Mouse (Mus musculus): Measurements from ENCODE around the gene Mdfic.
"Not testable (repeated sequence)": the region's sequence is repeated elsewhere in the genome, so short reads cannot be mapped to it uniquely, and the experiment has no call there.

Gene Mdfic

DNA sequence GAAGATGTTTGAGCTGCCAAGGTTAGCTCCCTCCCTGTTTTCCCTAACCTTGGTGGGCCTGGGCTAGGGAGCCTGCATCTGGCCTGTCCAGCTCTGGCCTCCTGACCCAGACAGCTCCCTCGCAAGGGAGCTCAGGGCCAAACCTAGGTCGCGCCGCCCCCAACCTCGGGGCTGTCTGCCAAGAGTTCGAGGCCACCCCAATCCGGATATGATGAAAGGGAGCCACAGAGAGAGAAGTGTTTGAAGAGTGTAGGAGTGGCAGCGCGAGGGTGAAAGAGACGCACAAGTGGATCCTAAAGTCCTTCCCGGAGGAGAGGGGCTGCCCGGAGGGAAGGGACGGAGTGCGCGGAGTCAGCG, at the start of gene Mdfic:
Gene Mdfic, plus strand, starts transcription at position 201 of the 357 bp plus-strand sequence.
- peak; percentile 83 to 86 for DNase-seq

DNA sequence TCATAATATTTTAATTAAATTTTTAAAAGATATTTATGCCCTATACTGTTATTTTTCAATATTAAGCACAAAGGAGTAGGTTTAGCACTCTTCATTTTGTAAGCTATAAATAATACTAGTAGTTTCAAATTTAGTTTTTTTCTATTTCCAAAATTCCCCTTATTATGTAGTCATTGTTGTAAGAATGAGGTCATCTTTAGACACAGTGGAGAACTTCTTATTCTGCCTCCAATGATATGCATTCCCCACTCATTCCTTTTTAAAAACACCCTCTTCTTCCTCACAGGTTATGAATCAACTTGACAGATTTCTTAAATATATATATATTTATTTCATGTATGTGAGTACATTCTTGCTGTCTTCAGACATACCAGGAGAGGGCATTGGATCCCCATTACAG, 49.1 kb upstream of the Mdfic start:
- no peak for DNase-seq

DNA sequence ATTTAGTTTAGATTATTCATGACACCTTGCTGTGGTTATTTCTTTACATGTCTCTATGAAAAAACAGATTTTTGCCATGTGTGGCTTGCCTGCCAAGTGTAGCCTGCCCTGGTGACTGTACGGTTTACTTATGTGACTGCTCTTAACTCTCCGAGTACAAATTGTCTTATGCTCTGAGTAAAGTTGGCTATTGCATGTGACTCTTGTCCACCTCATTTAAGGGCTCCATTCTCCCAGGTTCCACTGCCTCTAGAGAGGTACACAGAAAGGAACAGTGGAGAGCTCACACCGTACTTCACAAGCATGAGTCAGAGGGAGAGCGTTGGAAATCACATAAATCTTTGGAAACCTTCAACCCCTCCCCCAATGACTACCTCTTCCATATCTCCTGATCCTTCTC, 10.4 kb upstream of the Mdfic start:
- DNase-seq = no peak

DNA sequence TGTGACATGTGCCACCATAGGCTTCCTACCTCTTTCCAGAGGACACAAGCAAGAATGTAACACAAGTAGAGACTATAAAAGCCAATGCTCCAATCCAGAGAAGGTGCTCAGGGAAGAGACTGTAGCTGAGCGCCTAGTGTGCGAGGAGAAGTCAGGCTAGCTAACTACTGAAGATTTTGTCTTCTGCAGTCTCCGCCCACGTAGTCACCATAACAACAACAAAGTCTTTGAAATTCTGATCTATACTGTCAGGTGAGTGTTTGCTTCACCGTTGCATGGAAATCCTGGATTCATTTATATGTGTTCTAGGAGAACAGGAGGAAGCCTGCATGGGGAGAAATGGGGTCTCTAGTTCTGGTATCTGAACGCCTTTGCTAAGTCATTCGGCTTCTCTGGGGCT, 9.8 kb upstream of the Mdfic start:
- no peak for DNase-seq

DNA sequence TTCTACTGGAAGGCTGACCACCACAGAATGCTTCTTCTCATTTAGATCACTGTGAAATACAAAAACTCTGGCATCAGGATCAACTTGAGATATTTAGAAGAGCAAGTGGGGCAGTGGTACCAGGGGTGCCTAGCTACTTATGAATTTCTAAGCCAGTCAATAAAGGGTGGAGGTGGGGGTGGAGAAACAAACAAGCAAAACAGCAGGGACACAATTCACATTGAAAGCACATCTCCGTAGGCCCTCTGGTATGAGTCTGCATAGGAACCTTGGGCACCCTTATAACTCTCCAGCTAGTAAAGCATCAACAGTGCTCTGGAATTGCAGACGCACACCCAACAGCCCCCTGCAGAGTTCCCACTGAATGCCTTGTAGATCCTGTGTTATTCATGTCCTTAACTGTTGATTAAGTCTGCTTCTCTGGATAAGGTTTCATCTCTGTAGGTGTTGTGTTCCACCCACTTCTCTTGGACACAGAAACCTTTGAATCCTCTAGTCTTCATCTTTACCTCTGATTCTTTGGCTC, 7.5 kb upstream of the Mdfic start:
- DNase-seq = no peak

DNA sequence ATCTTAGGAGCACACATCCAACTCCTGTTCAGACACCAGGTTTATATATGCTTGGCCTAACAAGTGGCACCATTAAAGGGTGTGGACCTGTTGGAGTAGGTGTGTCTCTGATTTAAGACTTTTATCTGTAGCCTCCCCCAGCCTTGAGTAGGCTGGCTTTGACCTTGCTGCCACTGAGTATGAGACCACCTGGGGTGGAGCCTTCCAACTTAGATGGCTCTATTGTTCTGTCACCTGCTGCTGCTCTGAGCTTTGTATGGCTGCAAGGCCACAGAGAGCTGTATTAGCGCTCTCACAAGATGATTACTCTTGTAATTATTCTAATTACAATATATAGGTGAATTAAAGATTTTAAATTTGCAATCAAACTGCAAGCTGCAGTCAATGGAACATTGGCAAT, 6.4 kb upstream of the Mdfic start:
- not testable (repeated sequence) for DNase-seq

DNA sequence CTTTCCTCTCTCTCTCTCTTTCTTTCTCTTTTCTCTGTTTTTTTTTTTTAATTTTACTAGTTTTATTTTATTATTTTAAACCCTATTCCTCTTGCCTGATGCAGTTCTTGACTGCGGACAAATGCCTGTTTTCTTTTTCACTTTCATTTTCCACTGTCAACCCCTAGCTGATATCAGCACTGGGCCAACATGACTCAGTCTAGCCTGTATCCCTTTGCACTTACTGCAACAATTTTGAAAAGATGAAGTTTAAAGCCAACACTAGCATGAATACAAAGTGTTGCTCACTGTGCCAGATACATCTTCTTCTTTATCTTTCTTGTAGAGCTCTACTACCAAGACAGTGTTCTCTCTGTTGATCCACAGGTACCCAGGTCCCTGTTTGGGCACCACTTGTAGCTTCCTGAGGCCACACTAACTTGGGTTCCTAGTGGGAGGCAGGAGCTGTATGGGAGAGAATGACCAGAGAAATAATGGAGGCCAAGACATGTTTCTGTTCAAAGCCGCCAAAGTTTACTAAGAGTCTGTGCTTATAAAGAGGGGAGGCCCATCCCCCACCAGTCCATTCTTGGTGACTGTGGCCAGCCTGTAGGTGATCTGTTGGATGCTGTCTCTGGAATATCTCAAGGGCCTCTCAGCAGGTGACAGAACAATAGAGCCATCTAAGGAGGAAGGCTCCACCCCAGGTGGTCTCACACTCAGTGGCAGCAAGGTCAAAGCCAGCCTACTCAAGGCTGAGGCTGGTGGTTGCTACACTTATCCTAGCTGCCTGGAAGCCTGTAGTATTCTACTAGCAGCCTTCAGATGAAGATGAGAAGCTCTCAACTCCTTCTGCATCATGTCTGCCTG, 5.2 kb upstream of the Mdfic start:
- DNase-seq = no peak

DNA sequence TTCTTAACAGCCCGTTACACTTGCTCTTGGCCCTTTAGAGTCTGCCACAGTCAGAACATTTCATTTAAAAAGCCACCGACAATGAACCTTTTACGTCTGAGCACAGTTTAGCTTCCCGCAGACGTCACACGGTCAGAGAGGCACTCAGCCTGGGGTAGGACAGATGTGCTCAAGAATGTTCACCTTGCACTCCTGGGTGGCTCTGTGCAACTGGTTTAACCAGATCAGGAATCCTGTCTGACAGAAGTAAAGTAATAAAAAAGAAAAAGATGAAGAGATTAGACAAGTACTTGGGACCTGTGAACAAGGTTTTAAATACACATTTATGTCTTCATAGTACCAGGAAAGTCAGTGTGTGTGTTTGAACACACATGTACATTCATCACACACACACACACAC, 542 bp upstream of the Mdfic start:
- peak; percentile 43 to 58 for DNase-seq

DNA sequence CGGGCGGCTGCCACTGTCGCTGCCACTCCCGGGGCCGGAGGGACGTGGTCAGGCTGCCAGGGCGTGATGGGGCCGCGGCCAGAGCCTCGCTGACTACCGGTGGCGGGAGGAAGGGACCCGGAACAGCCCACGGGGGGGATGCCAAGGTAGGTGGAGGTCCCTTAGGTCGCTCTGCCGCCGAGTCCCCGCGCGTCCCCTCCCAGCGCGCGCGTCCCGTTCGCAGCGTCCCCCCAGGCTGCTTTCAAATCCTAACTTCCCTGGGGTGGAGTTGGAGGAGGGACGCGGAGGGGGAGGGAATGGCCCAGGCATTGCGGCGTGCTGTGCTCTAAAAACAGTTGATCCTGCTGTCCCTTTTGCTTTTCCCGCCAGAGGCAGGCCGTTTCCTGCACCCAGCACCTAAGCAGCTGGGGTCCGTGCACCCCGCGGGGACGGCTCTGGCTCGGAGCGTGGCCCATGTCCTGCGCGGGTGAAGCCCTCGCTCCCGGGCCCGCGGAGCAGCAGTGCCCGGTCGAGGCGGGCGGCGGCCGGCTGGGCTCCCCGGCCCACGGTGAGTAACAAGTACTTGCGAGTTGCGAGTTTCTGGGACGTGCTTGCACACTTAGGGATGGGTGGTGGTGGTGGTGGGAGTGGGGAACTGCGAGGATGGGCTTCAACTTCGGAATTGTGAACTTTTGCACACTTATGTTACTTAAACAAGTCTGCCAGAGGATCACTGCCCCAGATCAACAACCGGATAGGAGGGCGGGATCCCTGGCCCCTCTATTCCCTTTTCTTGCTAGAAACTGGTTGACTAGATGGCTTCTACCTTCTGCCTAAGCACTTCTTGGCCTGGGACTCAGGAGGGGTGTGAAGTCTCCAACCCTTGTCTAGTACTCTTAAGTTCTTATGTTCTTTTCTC, 606 bp downstream of the Mdfic start:
- peak; percentile 75 to 79 for DNase-seq

DNA sequence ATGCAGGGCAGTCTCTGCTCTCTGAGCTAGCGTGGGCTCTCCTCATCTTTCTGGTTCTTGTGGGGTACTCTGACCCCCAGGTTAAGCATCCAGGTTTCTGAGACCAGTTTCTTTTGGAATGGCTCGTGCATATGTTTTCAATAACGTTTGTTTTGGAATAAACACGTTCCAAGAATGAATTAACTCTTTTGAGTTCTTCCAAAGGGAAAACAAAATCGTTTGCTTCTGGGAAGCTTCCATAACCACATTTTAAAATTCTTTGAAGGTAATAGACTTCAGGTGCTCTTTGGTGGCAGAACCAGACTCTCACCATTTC, 1.2 kb downstream of the Mdfic start:
- DNase-seq = no peak

DNA sequence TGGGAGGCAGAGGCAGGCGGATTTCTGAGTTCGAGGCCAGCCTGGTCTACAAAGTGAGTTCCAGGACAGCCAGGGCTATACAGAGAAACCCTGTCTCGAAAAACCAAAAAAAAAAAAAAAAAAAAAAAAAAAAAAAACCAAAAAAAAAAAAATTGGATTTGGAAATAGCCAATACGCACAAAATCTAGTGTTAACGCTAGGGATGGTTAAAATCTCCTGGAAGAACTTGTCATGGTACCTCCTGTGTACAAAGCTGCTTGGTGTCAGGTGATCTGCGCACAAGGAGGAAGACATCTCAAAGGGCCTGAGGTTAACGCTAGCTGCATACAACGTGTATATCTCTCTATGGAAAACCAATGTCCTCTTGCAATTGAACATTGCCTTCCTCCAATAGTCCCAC, 2.2 kb downstream of the Mdfic start:
- DNase-seq = not testable (repeated sequence)

DNA sequence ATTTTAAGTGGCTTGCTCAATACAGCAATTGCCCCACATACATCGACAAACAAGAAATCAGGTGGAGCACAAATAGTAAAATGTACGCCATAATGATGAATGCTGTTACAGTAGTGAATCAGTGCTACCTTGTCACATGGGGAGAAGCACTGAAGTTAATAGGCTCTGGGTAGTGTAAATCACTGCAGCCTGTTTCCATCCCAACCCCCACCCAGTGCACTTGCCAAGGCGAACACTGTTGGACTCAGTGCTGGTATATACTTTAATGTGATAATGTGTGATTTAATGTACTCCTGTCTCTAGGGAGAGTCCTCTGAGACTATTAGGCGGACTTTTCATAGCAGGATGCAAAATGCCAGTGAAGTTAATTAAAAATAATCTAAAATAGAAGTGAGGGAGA, 3.8 kb downstream of the Mdfic start:
- DNase-seq = no peak

DNA sequence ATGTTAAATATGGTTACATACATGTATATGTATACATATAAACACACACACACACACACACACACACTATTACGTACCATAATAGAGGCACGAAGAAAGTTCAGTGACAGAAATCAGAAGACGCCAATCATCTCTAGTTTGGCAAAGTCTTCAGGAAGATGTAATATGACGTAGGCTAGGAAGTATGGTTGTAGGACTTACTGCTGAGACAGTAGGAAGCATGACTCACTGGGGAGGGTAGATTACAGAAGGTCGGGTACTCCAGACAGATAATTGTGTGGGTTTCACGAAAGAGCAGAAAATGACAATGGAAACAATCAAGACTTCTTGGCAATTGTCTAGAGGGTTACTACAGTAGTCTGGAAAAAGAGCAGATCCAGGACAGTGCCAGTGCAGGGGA, 6.0 kb downstream of the Mdfic start:
- DNase-seq = no peak

DNA sequence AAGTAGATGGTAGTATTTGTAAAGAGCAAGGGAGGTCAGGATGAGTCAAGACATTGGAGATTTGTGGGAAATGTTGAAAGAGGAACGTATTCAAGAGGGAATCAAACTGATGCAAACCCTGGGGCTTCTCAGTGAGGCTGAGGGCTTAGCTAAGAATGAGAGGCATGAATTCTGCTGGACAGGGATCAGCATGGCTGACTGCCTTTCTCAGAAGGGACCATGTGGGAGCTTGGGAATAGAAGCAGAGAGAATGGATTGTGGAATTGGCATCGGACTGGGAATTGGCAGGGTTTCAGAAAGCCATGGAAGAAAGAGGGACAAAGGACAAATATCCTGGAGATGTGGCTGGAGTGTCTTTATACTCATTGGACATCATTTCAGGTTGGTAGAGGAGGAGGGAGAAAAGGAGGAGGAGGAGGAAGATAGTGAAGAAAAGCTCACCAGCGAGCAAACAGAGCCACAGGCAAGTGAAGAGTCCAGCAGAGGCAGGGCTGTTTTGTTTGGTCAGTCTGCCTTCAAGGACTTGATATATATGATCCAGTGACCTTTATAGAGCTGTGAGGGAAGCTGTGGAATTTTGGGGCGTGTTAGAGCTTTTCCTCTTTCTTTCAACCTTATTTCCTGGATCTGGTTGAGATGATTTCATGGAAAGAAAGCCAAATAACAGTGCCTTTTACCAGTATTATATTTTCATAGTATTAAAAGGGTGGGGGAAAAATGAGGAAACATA, 7.4 kb downstream of the Mdfic start:
- no peak for DNase-seq

DNA sequence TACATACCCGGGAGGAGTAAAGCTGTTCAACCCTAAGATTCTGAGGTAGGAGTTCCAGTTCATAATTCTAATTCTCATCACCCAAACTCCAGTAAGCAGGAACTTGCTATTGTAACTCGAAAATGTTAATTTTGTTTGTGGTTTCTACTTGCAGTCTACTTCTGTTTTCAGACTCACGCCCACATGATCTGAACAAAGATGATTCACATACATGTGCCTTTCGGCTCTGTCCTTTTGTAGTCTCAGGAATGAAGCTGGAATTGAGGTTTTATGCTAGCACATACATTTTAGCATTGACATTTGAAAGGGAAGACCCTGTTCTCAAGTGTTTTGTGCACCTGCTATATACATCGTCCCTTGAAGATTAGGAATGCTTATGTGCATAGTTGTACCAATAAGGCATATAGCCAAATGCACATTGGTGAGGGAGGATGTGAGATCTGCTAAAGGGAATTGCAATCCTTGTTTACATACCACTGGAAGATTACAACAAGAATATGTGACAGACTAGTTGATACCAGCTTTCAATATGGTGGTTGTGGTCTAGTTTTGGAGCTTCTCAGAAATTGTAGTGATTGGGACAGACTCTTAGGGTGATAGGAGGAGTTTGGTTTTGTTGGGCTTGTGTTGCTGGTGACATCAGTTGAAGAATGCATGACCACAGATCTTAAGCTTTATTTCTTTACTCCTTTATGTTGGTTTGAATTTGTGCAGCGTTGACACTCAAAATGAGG, 8.6 kb downstream of the Mdfic start:
- no peak for DNase-seq

DNA sequence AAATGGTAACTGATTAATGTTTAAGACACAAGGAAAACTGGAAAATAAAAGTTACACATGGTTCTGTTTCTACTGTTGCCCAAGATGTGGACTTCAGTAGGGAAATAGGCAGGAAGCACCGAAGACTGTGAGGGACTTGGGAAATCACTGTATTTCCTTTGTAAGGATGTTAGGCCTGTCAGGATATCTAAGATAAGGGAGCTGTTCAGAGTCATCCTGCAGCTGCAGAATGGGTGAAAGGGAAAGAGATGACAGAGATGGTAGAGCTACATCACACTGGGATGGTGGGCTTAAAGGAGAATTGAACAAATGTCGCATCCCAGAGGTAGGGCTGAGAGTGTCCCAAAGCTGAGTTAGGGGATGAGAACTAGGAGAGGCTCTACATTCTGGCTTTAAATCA, 9.8 kb downstream of the Mdfic start:
- DNase-seq = no peak

DNA sequence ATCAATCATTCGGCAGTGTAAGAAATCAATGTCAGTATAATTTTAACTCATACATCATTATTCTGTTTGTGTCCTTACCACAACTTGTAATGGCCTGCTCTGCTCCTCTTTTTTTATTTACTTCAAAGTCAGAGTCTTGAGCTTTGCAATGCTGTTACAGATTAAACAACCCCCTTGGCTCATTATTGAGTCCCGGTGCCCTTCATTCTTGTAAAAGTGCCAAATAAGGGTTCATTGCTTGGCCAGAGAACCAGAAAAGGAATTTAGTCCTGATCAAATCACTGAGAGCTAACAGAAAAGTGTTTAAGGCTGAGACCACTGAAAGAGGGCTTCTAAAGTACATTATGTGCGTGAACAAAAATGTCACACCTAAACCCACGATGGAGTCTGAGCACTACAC, 10.2 kb downstream of the Mdfic start:
- no peak for DNase-seq

DNA sequence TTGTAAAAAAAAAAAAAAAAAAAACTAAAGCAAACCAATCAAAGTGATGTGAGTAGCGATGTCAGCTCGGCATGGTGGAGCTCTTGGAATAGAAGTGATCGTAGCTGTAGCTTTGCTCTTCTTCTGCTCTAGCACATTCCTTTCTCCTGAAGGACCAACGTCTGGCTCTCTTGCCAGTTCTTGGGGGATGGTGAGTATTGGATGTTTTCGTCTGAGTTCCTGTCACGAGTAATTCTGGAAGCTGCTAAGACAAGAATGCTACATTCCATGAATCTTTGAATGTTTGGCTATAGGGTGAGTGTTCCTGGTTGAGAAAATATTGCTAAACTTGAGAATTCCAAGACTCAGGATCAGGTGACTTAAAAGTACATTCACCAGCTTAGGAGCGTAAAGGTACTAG, 11.0 kb downstream of the Mdfic start:
- peak; percentile 33 to 43 for DNase-seq

DNA sequence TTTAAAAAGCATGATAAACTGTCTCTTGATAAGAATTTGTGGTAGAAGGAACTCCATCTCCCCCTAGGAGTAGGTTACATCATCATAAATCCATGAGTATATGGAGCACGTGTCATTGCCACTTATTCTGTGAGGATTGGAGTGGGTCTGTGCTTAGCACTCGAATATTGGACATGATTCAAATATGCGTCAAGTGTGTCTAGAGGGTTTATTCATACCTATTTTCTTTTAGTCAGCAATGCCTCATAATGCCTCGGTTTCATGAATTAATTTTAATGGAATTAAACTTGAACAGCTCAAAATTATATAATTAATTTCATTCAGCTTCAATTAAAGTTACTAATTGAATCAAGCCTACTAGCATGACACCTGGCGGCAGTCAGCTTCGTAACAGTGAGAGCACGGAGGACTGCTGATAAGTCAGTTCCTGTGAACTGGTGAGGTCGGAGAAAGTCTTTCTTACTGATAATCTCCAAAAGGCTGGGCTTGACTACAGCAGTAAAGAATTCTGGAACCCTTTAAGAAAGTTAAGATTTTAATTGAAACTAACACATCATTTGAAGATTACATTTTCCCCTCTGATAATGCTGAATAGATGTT, 17.0 kb downstream of the Mdfic start:
- no peak for DNase-seq

DNA sequence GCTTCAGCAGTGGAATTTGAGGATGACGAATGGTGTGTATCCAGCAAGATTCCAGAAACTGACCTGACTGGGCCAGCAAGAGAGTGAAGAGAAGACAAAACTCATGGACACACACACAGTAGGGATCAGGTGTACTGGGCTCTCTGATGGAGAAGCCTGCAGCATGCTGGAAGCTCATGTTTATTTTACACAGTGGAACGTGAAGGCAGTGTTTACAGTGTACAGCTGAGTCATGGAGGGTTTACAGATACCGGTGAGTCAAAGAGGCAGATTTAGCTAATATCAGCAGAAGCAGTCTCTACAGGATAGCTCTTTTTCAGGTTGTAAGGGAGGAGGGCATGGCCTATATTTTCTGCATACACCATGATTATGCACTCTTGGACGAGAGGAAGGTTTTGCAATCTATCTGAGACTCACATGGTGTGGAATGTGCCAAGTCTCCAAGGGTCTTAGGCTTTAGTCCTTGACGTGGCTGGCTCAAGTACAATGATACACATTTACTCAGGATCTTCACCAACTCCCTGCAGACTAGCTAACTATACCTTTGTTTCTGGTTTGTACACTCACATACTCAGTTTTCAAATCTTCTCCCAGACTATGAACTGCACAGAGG, 18.0 kb downstream of the Mdfic start:
- no peak for DNase-seq

DNA sequence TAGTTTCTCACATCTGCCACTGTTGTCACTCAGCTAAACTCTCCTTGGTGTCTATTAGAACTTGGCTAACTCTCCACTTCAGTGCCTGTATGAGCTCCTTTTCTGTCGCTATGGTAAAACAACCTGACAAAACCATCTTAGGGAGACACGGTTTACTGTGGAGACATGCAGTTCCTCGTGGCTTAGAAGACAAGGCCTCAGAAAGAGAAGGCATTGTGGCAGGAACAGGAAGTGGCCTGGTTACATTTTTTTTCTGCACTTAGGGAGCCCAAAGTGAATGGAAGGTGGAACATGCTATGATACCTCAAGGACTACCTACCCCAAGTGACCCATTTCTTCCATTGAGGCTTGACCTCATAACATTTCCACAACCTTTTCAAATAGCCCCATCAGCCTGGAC, 18.7 kb downstream of the Mdfic start:
- no peak for DNase-seq
